Mouse (Mus musculus): ENCODE data around the gene Sgsm1. TPM values are rescaled to one million over a fixed set of nuclear protein-coding genes. Genes with fewer than 3 reads are reported as not detected.

The Sgsm1 gene
- total RNA-seq, 4 experiments from 2014 or later = 84.7 to 123 (median 111) TPM

- no peak for DNase-seq (ENCODE audit: low spot score in 2 of 2)
Observed at GRCm38 (mm10) chr5:113323784-113324638, 13.4 kb upstream of the Sgsm1 start.

- peak; percentile 80 for DNase-seq (ENCODE audit: low spot score in 2 of 2)
Observed at GRCm38 (mm10) chr5:113313998-113314397, 3.4 kb upstream of the Sgsm1 start.

- no peak for DNase-seq (ENCODE audit: low spot score in 2 of 2)
Observed at GRCm38 (mm10) chr5:113309491-113310376, 852 bp downstream of the Sgsm1 start.

GRCm38 (mm10) chr5:113306750-113307477 is 3.7 kb downstream of the Sgsm1 start:
- peak; percentile 64 to 88 for DNase-seq (ENCODE audit: low spot score in 2 of 2)

- DNase-seq (ENCODE audit: low spot score in 2 of 2) = peak; percentile 30 to 66
Observed at GRCm38 (mm10) chr5:113304527-113304926, 6.1 kb downstream of the Sgsm1 start.

- no peak for DNase-seq (ENCODE audit: low spot score in 2 of 2)
Observed at GRCm38 (mm10) chr5:113301841-113302240, 8.7 kb downstream of the Sgsm1 start.

- DNase-seq (ENCODE audit: low spot score in 2 of 2) = peak; percentile 30 to 95
Observed at GRCm38 (mm10) chr5:113300148-113300889, 10.3 kb downstream of the Sgsm1 start.

GRCm38 (mm10) chr5:113299433-113299832 is 11.2 kb downstream of the Sgsm1 start:
- DNase-seq (ENCODE audit: low spot score in 2 of 2) = no peak

GRCm38 (mm10) chr5:113298826-113299225 is 11.8 kb downstream of the Sgsm1 start:
- DNase-seq (ENCODE audit: low spot score in 2 of 2) = no peak

GRCm38 (mm10) chr5:113298040-113298439 is 12.5 kb downstream of the Sgsm1 start:
- peak in 1 of 2 experiments; percentile 81 for DNase-seq (ENCODE audit: low spot score in 2 of 2)

- no peak for DNase-seq (ENCODE audit: low spot score in 2 of 2)
Observed at GRCm38 (mm10) chr5:113295791-113296190, 14.8 kb downstream of the Sgsm1 start.

- no peak for DNase-seq (ENCODE audit: low spot score in 2 of 2)
Observed at GRCm38 (mm10) chr5:113294575-113294974, 16.0 kb downstream of the Sgsm1 start.

- no peak for DNase-seq (ENCODE audit: low spot score in 2 of 2)
Observed at GRCm38 (mm10) chr5:113293446-113293845, 17.1 kb downstream of the Sgsm1 start.

- no peak for DNase-seq (ENCODE audit: low spot score in 2 of 2)
Observed at GRCm38 (mm10) chr5:113292832-113293231, 17.8 kb downstream of the Sgsm1 start.

GRCm38 (mm10) chr5:113292179-113292578 is 18.4 kb downstream of the Sgsm1 start:
- DNase-seq (ENCODE audit: low spot score in 2 of 2) = no peak

GRCm38 (mm10) chr5:113291125-113291524 is 19.5 kb downstream of the Sgsm1 start:
- DNase-seq (ENCODE audit: low spot score in 2 of 2) = no peak

GRCm38 (mm10) chr5:113290149-113290548 is 20.4 kb downstream of the Sgsm1 start:
- no peak for DNase-seq (ENCODE audit: low spot score in 2 of 2)

GRCm38 (mm10) chr5:113288490-113288889 is 22.1 kb downstream of the Sgsm1 start:
- peak; percentile 37 to 82 for DNase-seq (ENCODE audit: low spot score in 2 of 2)

GRCm38 (mm10) chr5:113287762-113288161 is 22.8 kb downstream of the Sgsm1 start:
- DNase-seq (ENCODE audit: low spot score in 2 of 2) = no peak

Measured in left cerebral cortex, adult 8-10 months (tissue).